Mouse (Mus musculus) CD4-positive, CD25-positive, alpha-beta regulatory T cell, adult 2 months (primary cell): ENCODE measurements around the gene Mrpl44.

Experiments used
- DNase-seq: peaks from one replicate; pipeline ENCODE4 v3.0.0-alpha.2; 2012; ENCODE audit warnings: low read depth, low spot score

Mrpl44 gene

GRCm38 (mm10) chr1:79775927-79776458, at the start of gene Mrpl44, which contains the start of gene Wdfy1:
Gene Mrpl44, plus strand, starts transcription at chr1:79776018.
Gene Wdfy1, minus strand, starts transcription at chr1:79776143.
- peak; percentile 97 for DNase-seq

- DNase-seq: peak; percentile 49
These were observed 41.0 kb upstream of the Mrpl44 start for GRCm38 (mm10) chr1:79734794-79735193.

GRCm38 (mm10) chr1:79736408-79736807, 39.4 kb upstream of the Mrpl44 start:
- no peak for DNase-seq

GRCm38 (mm10) chr1:79739726-79740125, 36.1 kb upstream of the Mrpl44 start:
- no peak for DNase-seq

- DNase-seq: no peak
These were observed 34.8 kb upstream of the Mrpl44 start for GRCm38 (mm10) chr1:79741002-79741401.

- no peak for DNase-seq
These were observed 32.9 kb upstream of the Mrpl44 start for GRCm38 (mm10) chr1:79742949-79743348.

GRCm38 (mm10) chr1:79743385-79743784, 32.4 kb upstream of the Mrpl44 start:
- DNase-seq: no peak

GRCm38 (mm10) chr1:79746056-79746455, 29.8 kb upstream of the Mrpl44 start:
- no peak for DNase-seq

- peak; percentile 56 for DNase-seq
These were observed 24.6 kb upstream of the Mrpl44 start for GRCm38 (mm10) chr1:79751186-79751585.

GRCm38 (mm10) chr1:79752015-79752695, 23.7 kb upstream of the Mrpl44 start:
- peak; percentile 57 for DNase-seq

GRCm38 (mm10) chr1:79752714-79753340, 23.0 kb upstream of the Mrpl44 start:
- DNase-seq: no peak

GRCm38 (mm10) chr1:79753456-79753855, 22.4 kb upstream of the Mrpl44 start:
- DNase-seq: no peak

- no peak for DNase-seq
These were observed 20.9 kb upstream of the Mrpl44 start for GRCm38 (mm10) chr1:79754936-79755335.

GRCm38 (mm10) chr1:79755376-79755775, 20.4 kb upstream of the Mrpl44 start:
- no peak for DNase-seq

- DNase-seq: no peak
These were observed 19.4 kb upstream of the Mrpl44 start for GRCm38 (mm10) chr1:79756417-79756816.

- DNase-seq: no peak
These were observed 18.7 kb upstream of the Mrpl44 start for GRCm38 (mm10) chr1:79757161-79757560.

- DNase-seq: no peak
These were observed 18.2 kb upstream of the Mrpl44 start for GRCm38 (mm10) chr1:79757597-79757996.

GRCm38 (mm10) chr1:79759006-79759405, 16.8 kb upstream of the Mrpl44 start:
- no peak for DNase-seq

- DNase-seq: no peak
These were observed 16.3 kb upstream of the Mrpl44 start for GRCm38 (mm10) chr1:79759436-79759972.

- peak; percentile 10 for DNase-seq
These were observed 15.2 kb upstream of the Mrpl44 start for GRCm38 (mm10) chr1:79760656-79761055.

- peak; percentile 87 for DNase-seq
These were observed 14.5 kb upstream of the Mrpl44 start for GRCm38 (mm10) chr1:79761106-79761916.

GRCm38 (mm10) chr1:79761917-79762271, 13.9 kb upstream of the Mrpl44 start:
- DNase-seq: no peak
